Mouse (Mus musculus) ES-Bruce4 (cell line): ENCODE measurements at regions not wholly inside any gene's neighbourhood (a gene's known extent, or its start where the extent isn't known, plus 50 kb on each side); places are given as distances from the start of the nearest gene placed in this dataset.

ENCODE experiments used
- CTCF ChIP-seq: IDR thresholded peaks from one replicate; pipeline ENCODE4 v1.8.1; 2011; ENCODE audit warnings: low read depth, low read length
- POLR2A ChIP-seq: IDR thresholded peaks from one replicate; pipeline ENCODE4 v1.8.1; 2011; ENCODE audit warnings: low read length; ENCODE audit not compliant: insufficient read depth

- no peak for TF ChIP-seq CTCF
- TF ChIP-seq POLR2A, result no peak
Observed at GRCm38 (mm10) chr8:92735646-92736045, 61.6 kb downstream of the Irx6 start.
